Mouse (Mus musculus) cerebellum, postnatal 10 days (tissue): ENCODE measurements around the gene Ankrd37.

Experiments
- DNase-seq, 2 experiments: peaks; one replicate each; pipeline ENCODE4 v3.0.0; 2021; ENCODE audit warnings: mixed read lengths in 2 of 2

Ankrd37 gene

GRCm38 (mm10) chr8:45973988-45974505 is 31.5 kb downstream of the Ankrd37 start:
- DNase-seq = no peak

- no peak for DNase-seq
Measured at GRCm38 (mm10) chr8:45970894-45971293, 34.6 kb downstream of the Ankrd37 start.

- no peak for DNase-seq
Measured at GRCm38 (mm10) chr8:45950622-45951021, 54.9 kb downstream of the Ankrd37 start.
